Mouse (Mus musculus): ENCODE data around the gene Npas2. TPM values are rescaled to one million over a fixed set of nuclear protein-coding genes. Genes with fewer than 3 reads are reported as not detected.
A peak's percentile ranks its signal among the peaks of the same experiment; 100 is the strongest.

Gene Npas2
- total and polyA plus RNA-seq, 3 experiments, result 0.05 TPM; not detected in 2

DNA sequence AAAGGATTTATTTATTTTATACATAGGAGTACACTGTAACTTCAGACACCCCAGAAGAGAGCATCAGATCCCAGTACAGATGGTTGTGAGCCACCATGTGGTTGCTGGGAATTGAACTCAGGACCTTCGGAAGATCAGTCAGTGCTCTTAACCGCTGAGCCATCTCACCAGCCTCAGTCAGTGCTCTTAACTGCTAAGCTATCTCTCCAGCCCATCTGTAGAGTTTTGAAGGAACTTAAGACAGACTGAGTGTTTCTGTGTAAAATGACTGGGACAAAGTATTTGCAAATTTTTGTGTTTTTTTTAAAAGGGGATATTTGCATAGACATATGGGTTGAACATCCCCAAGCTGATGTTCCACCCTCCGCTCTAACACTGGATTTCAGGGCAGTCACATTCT is 206.6 kb downstream of the Npas2 start:
- H3K4me3 ChIP-seq (ENCODE audit: low read depth, low read length), result no peak overlapping the region
- ATAC-seq (ENCODE audit: extremely low read depth, insufficient number of reproducible peaks, low FRiP score, poor library complexity, severe bottlenecking) (no peak), DNase-seq (ENCODE audit: low spot score) (no peak)
- H3K4me1 ChIP-seq (ENCODE audit: insufficient read depth, low read depth, low read length), result peaks cover 63% of the 10 kb centered on the region
- H3K27me3 ChIP-seq (ENCODE audit: insufficient read depth, low read length), result no peaks in the 10 kb centered on the region
- H3K9me3 ChIP-seq (replicated peaks), result peaks cover 12% of the 10 kb centered on the region
- peaks cover 87% of the 10 kb centered on the region for H3K36me3 ChIP-seq (replicated peaks)
- TF ChIP-seq GATA1 (IDR thresholded peaks at IDR 0.05; ENCODE audit: borderline replicate concordance, low read length), result no peak

- DNase-seq (ENCODE audit: low spot score) (no peak), ATAC-seq (ENCODE audit: extremely low read depth, insufficient number of reproducible peaks, low FRiP score, poor library complexity, severe bottlenecking) (no peak)
- H3K27me3 ChIP-seq (ENCODE audit: insufficient read depth, low read length), result no peaks in the 10 kb centered on the region
These were observed 213.6 kb downstream of the Npas2 start for GRCm38 (mm10) chr1:39407108-39407507.

DNA sequence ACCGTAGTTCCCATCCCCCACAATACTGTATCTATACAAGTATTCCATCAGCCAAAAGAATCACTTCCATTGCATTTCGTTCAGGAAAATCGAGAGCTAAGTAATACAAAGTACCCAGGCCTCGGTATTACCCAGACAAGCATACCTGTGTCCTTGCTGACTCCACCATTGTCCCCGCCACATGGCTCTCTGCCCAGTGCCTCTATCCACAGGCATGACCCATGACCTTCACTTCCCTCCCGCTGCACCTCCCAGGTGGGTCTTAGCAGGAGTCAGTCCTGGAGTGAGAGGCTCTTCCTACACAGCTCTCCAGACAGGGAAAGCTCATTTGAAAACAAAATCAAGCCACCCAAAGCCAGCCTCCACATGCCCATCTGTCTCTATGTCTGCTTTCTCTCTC is 214.6 kb downstream of the Npas2 start:
- ATAC-seq (ENCODE audit: extremely low read depth, insufficient number of reproducible peaks, low FRiP score, poor library complexity, severe bottlenecking), result no peak
- no peak for DNase-seq (ENCODE audit: low spot score)
- Histone ChIP-seq H3K36me3 (replicated peaks) (peaks cover 61% of the 10 kb centered on the region), H3K27me3 (ENCODE audit: insufficient read depth, low read length) (no peaks in the 10 kb centered on the region), H3K4me3 (ENCODE audit: low read depth, low read length) (peak overlapping the region; percentile 29; the same call in 1 of the 2 replicates), H3K4me1 (ENCODE audit: insufficient read depth, low read depth, low read length) (peaks cover 40% of the 10 kb centered on the region), H3K9me3 (replicated peaks) (no peaks in the 10 kb centered on the region)
- TF ChIP-seq GATA1 (IDR thresholded peaks at IDR 0.05; ENCODE audit: borderline replicate concordance, low read length) (no peak), TAL1 (conservative IDR thresholded peaks at IDR 0.05; ENCODE audit: low read depth, low read length) (no peak), CTCF (IDR thresholded peaks at IDR 0.05; ENCODE audit: low read depth, low read length) (no peak), GATA2 (IDR thresholded peaks at IDR 0.05; ENCODE audit: borderline replicate concordance, low read depth, low read length) (no peak), POLR2AphosphoS5 (IDR thresholded peaks at IDR 0.05; ENCODE audit: insufficient replicate concordance, low read depth, low read length) (no peak)

More at GRCm38 (mm10) chr1:39407108-39407507, 213.6 kb downstream of the Npas2 start:
- Histone ChIP-seq H3K36me3 (replicated peaks) (peaks cover 63% of the 10 kb centered on the region), H3K4me1 (ENCODE audit: insufficient read depth, low read depth, low read length) (peaks cover 38% of the 10 kb centered on the region), H3K9me3 (replicated peaks) (no peaks in the 10 kb centered on the region), H3K4me3 (ENCODE audit: low read depth, low read length) (no peak overlapping the region)
- no peak for TF ChIP-seq POLR2AphosphoS5 (IDR thresholded peaks at IDR 0.05; ENCODE audit: insufficient replicate concordance, low read depth, low read length)

GRCm38 (mm10) chr1:39408668-39409067 is 215.1 kb downstream of the Npas2 start:
- Histone ChIP-seq H3K27me3 (ENCODE audit: insufficient read depth, low read length) (no peaks in the 10 kb centered on the region), H3K4me1 (ENCODE audit: insufficient read depth, low read depth, low read length) (peaks cover 39% of the 10 kb centered on the region), H3K4me3 (ENCODE audit: low read depth, low read length) (peak overlapping the region; percentile 29; the same call in 1 of the 2 replicates), H3K9me3 (replicated peaks) (no peaks in the 10 kb centered on the region), H3K36me3 (replicated peaks) (peaks cover 62% of the 10 kb centered on the region)
- TF ChIP-seq GATA2 (IDR thresholded peaks at IDR 0.05; ENCODE audit: borderline replicate concordance, low read depth, low read length), result no peak
- TF ChIP-seq GATA1 (IDR thresholded peaks at IDR 0.05; ENCODE audit: borderline replicate concordance, low read length), result no peak
- no peak for TF ChIP-seq TAL1 (conservative IDR thresholded peaks at IDR 0.05; ENCODE audit: low read depth, low read length)
- TF ChIP-seq CTCF (IDR thresholded peaks at IDR 0.05; ENCODE audit: low read depth, low read length), result no peak
- TF ChIP-seq POLR2AphosphoS5 (IDR thresholded peaks at IDR 0.05; ENCODE audit: insufficient replicate concordance, low read depth, low read length), result no peak
- DNase-seq (ENCODE audit: low spot score), result peak; percentile 71
- 0 out of 2 replicates have a peak, but pooled peaks have one; percentile 52 for ATAC-seq (ENCODE audit: extremely low read depth, insufficient number of reproducible peaks, low FRiP score, poor library complexity, severe bottlenecking)

GRCm38 (mm10) chr1:39410085-39410821 is 216.7 kb downstream of the Npas2 start:
- Histone ChIP-seq H3K4me3 (ENCODE audit: low read depth, low read length) (no peak overlapping the region), H3K36me3 (replicated peaks) (peaks cover 58% of the 10 kb centered on the region), H3K9me3 (replicated peaks) (peaks cover 7% of the 10 kb centered on the region), H3K27me3 (ENCODE audit: insufficient read depth, low read length) (no peaks in the 10 kb centered on the region), H3K4me1 (ENCODE audit: insufficient read depth, low read depth, low read length) (peaks cover 32% of the 10 kb centered on the region)
- TF ChIP-seq TAL1 (conservative IDR thresholded peaks at IDR 0.05; ENCODE audit: low read depth, low read length) (no peak), GATA2 (IDR thresholded peaks at IDR 0.05; ENCODE audit: borderline replicate concordance, low read depth, low read length) (no peak), GATA1 (IDR thresholded peaks at IDR 0.05; ENCODE audit: borderline replicate concordance, low read length) (no peak)
- no peak for DNase-seq (ENCODE audit: low spot score)
- no peak for ATAC-seq (ENCODE audit: extremely low read depth, insufficient number of reproducible peaks, low FRiP score, poor library complexity, severe bottlenecking)

Other genes starting within 250 kb of the Npas2 start
- gene Pdcl3, start 208.1 kb upstream of the Npas2 start, total RNA-seq (2014; fragmentation: Nextera tagmentation), result 65.5 and 96.3 TPM in 2 replicates
- gene Pdcl3, start 208.1 kb upstream of the Npas2 start, total RNA-seq (2017), result 63.4 and 67.0 TPM in 2 replicates
- gene Pdcl3, start 208.1 kb upstream of the Npas2 start, polyA plus RNA-seq (2012), result 49.8 and 51.6 TPM in 2 replicates
- 2,463 and 2,512 TPM in 2 replicates for gene Rpl31, start 174.1 kb downstream of the Npas2 start, total RNA-seq (2014; fragmentation: Nextera tagmentation)
- gene Rpl31, start 174.1 kb downstream of the Npas2 start, total RNA-seq (2017), result 739 and 825 TPM in 2 replicates
- gene Rpl31, start 174.1 kb downstream of the Npas2 start, polyA plus RNA-seq (2012), result 438 and 479 TPM in 2 replicates

Data from G1E (cell line).